Mouse (Mus musculus) CD4-positive, CD25-positive, alpha-beta regulatory T cell (primary cell): Measurements from ENCODE around the gene Pctp. TPM values are rescaled to one million over a fixed set of nuclear protein-coding genes. Genes with fewer than 3 reads are reported as not detected.

Source experiments
- polyA plus RNA-seq: library from polyadenylated mRNA; unstranded; fragments of 100-300 nt; shearing (Covaris generic); gene quantifications from one replicate; pipeline ENCODE4 v1.2.1, GENCODE M21; 2017

Pctp gene
- 6.8 TPM for polyA plus RNA-seq

DNA sequence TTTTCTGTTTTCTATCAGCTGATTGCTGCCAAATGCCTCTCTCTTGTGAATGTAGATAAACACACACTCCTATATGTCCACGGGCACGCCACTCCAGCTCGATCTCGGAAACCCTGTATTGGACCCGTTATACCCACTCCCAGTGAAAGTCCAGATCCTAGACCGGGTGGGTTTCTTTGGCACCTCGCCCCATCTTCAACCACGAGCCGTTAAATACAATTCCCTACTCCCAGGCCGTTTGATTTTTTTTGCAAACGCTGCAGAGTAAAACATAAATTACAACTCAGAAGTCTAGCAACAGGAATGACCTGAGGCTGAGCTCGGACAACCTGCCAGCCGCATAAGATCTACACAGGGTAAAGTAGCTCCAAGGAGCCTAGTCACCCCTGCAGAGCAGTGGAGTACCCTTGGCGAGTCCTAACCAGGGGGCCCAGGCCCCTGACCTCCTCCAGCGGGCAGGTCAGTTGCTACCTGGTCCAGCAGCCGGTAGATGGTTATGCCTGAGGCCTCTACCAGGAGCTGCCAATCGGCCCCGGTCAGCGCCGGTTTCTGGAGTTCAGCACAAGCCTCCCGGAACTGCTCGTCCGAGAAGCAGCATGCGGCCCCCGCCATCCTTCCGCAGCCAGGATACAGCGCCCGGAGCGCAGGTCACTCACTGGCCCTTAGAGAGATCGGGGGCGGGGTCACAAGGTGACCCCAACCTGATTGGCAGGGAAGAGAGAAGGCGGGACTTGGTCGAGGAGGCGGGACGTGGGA is at the start of gene Pctp:
TSS of gene Pctp (minus strand) at position 664 of the 756 bp plus-strand sequence.

DNA sequence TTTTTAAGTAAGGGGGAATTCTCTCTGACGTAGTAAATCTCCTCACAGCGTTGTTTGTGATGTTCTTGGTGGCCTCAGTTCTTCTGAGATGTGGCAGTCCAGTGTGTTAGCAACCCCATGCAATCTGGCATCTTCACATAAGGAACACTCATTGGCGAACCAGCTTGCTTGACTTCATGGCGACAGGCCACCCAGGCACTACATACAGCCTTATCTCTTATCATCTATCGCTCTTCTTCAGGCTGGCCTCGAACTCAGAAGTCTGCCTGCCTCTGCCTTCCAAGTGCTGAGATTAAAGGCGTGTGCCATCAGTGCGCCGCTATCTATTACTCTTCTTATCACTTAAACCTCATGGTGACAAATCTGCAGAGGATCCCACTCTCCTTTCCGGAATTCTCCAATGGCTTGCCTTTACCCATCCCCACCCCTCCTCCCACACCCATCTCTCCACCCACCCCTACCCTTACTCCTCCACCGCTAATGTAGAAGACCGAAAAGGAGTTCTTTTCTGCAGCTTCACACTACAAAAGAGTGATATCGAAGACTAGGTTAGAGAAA is 27.2 kb upstream of the Pctp start, which contains the start of gene Tmem100:
TSS of gene Tmem100 (plus strand) at position 508 of the 558 bp plus-strand sequence.

Other genes with a start within 250 kb of the Pctp start
- not detected for gene Ankfn1, start 225.2 kb downstream of the Pctp start, polyA plus RNA-seq
- not detected for gene Tmem100, start 27.5 kb upstream of the Pctp start, polyA plus RNA-seq
- gene Gm45716, start 184.8 kb upstream of the Pctp start, polyA plus RNA-seq: 14.8 TPM
- 52.8 TPM for gene Mmd, start 246.6 kb upstream of the Pctp start, polyA plus RNA-seq